Mouse (Mus musculus): ENCODE measurements around the gene Vmn2r21. TPM values are rescaled to one million over a fixed set of nuclear protein-coding genes. Genes with fewer than 3 reads are reported as not detected.
"Not testable (repeated sequence)": the region's sequence is repeated elsewhere in the genome, so short reads cannot be mapped to it uniquely, and the experiment has no call there.

Vmn2r21 gene
- not detected for total RNA-seq (2021)

- intact Hi-C loops (cut with DNase I); DNase-seq: not testable (repeated sequence)
These were observed at the start of gene Vmn2r21 for GRCm38 (mm10) chr6:123533306-123533705. Gene Vmn2r21 (minus strand): TSS chr6:123533406.

- intact Hi-C loops (cut with DNase I), result not testable (repeated sequence)
These were observed 41.5 kb upstream of the Vmn2r21 start for GRCm38 (mm10) chr6:123574698-123575097.

GRCm38 (mm10) chr6:123539755-123540154, 6.5 kb upstream of the Vmn2r21 start:
- DNase-seq; intact Hi-C loops (cut with DNase I): not testable (repeated sequence)

More at GRCm38 (mm10) chr6:123574698-123575097, 41.5 kb upstream of the Vmn2r21 start:
- DNase-seq, result not testable (repeated sequence)

DNA sequence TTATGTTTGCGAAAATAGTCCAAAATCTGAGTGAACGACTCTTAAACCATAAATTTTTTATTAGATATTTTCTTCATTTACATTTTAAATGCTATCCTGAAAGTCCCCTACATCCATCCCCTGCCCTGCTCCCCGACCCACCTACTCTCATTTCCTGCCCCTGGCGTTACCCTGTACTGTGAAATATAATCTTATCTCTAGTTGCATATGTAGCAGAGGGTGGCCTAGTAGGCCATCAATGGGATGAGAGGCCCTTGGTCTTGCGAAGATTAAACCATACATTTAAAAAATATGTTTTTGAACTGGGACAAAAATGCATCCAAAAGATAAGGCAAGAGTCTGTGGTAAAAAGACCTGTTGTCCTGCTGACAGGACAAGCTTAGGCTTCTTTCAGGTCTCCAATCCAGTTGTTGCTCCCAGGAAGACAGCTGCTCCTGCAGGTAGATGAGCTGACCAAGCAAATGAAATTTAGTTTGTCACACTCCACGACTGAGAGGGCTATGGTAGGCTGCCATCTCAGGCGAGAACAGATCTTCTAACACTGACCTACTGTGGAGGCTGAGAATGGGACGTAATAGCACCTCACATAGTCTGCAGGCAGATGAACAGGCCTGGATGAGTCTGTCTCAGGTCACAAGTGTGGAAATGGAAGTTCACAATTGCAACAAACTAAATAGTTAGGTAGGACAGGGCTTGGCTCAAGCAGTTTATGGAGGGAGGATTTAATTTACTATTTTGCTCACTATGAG, 10.8 kb downstream of the Vmn2r21 start:
- DNase-seq; intact Hi-C loops (cut with DNase I): not testable (repeated sequence)

DNA sequence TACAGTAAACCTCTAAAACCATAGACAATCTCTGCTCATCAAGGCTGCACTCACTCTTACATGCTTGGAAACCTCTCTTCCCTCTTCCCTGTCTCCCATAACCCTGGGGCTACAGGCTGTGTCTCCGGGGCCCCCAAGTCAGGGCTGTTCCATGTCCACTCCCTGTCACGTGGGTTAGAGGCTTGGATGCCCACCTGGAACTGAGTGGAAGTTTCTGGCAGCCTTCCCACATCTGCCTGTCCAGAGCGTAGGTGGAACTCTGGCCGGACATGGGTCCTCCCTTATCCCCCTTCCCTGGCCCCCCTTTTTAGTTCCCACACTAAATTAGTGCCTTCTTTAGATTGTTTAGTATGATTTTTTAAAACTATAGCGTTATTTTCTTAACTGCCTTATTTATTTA, 60.2 kb downstream of the Vmn2r21 start:
- intact Hi-C loops (cut with DNase I); DNase-seq: not testable (repeated sequence)

DNA sequence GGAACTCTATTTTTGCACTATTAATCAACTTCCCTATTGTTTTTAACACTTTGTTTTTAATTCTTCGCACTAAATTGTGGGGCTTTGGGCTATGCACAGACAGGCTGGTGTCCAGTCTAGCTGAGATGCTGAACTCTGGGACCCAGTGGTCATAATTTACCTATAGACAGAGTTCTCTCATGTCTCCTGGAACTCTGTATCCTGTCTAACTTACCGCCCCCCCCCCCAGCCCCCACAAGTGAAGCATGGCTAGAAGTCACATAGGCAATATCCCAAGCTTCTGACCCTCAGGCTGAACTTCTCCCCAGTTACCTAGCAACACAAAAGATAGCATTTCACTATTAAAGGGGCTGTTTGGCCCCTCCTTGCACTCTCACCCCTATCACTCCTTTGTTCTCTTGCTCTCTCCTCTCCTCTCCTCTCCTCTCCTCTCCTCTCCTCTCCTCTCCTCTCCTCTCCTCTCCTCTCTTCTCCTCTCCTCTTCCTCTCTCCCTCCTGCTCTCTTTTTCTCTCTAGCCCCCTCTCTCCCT, 60.7 kb downstream of the Vmn2r21 start:
- intact Hi-C loops (cut with DNase I); DNase-seq: not testable (repeated sequence)

GRCm38 (mm10) chr6:123468651-123469050, 64.6 kb downstream of the Vmn2r21 start:
- intact Hi-C loops (cut with DNase I); DNase-seq: not testable (repeated sequence)

Other genes starting within 250 kb of the Vmn2r21 start
- under 1 TPM in 1 of 2 experiments, not detected in 1; 0.34 TPM for gene Clec4e, start 243.5 kb downstream of the Vmn2r21 start, total RNA-seq (2021)
- gene Vmn2r19, start 225.1 kb downstream of the Vmn2r21 start, total RNA-seq (2021), result not detected
- not detected for gene Vmn2r20, start 115.3 kb downstream of the Vmn2r21 start, total RNA-seq (2021)
- not detected for gene Vmn2r22, start 117.3 kb upstream of the Vmn2r21 start, total RNA-seq (2021)
- gene Vmn2r23, start 169.3 kb upstream of the Vmn2r21 start, total RNA-seq (2021), result not detected
- not detected for gene Vmn2r24, start 245.5 kb upstream of the Vmn2r21 start, total RNA-seq (2021)